Mouse (Mus musculus): ENCODE measurements around the gene Kif24.
A peak's percentile ranks its signal among the peaks of the same experiment; 100 is the strongest.

Gene Kif24

GRCm38 (mm10) chr4:41348584-41349198, 116.0 kb downstream of the Kif24 start, which contains the start of gene Ubap1:
Gene Ubap1 (plus strand): TSS chr4:41348996.
- DNase-seq (ENCODE audit: low spot score in 2 of 2): peak; percentile 88 to 92

GRCm38 (mm10) chr4:41347839-41348238, 116.8 kb downstream of the Kif24 start:
- no peak for DNase-seq (ENCODE audit: low spot score in 2 of 2)

- DNase-seq (ENCODE audit: low spot score in 2 of 2): no peak
These were observed 118.7 kb downstream of the Kif24 start for GRCm38 (mm10) chr4:41346011-41346410.

- no peak for DNase-seq (ENCODE audit: low spot score in 2 of 2)
These were observed 123.7 kb downstream of the Kif24 start for GRCm38 (mm10) chr4:41340912-41341550.

All from frontal cortex, postnatal 10 days (tissue).